Mouse (Mus musculus): ENCODE data around the gene Gnpda2.
A peak's percentile ranks its signal among the peaks of the same experiment; 100 is the strongest.

The Gnpda2 gene

GRCm38 (mm10) chr5:69591640-69592461, at the start of gene Gnpda2:
Gene Gnpda2 (minus strand): TSS chr5:69592340.
- peak; percentile 85 for DNase-seq (ENCODE audit: low read depth, low spot score)

GRCm38 (mm10) chr5:69634766-69635165, 42.6 kb upstream of the Gnpda2 start:
- no peak for DNase-seq (ENCODE audit: low read depth, low spot score)

DNA sequence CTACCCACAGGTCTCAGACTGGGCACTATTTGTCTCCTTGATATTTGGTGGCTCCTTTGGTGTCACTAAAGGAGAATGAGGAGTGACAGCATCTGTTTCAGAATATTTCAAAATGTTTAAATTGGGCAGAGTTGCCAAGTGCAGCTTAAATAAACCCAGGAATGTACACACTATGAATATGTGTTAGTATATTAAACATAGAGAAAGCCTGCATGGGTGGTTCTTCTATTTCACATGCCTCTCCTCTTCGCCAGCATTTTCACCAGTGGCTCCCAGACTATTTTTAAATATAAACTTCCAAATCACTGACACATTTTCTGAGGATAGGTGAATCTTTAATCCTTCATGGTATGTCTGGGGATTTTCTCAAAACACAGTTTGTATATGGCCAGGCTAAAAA, 28.8 kb upstream of the Gnpda2 start:
- DNase-seq (ENCODE audit: low read depth, low spot score) = no peak

GRCm38 (mm10) chr5:69613209-69613796, 21.2 kb upstream of the Gnpda2 start:
- peak; percentile 8 for DNase-seq (ENCODE audit: low read depth, low spot score)

DNA sequence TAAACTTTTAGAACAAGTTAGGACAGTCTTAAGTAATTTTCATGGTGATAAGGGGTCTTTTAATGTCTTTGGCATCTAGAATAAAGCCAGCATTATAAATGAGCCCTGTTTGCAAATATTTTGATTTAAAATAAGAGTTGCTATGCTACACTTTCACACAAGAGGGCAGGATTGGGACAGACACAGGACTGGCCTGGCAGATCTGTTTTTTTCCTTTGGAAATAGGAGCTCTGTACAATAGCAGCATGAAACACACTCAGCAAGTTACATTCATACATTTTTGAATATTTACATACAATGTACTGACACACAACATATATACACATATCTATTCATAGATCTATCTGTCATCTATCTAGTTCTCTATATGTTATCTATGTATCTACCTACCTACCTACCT, 8.9 kb upstream of the Gnpda2 start:
- no peak for DNase-seq (ENCODE audit: low read depth, low spot score)

DNA sequence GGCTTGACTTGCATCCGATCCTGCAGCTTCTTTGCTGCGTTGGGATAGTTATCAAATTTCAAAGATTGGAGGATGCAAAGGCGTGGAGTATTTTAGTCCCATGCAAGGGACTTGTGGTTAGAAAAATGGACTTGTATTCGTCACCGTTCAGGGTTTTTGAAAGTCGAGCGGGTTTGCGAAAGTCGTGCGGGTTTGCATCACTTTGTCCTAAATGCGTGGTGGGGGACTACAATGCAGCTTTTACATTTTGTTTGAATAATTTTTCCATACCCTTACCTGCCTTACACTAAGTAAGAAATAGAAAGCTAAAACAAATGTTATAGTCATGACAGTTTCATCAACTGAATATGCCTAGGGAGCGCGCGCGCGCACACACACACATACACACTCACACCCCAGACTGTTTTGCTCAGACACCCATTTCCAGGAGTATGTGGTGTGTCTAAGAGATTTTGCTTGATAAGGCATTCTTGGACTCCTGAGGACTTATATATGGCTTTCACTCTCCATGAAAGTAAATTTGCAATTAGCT, 34.7 kb downstream of the Gnpda2 start:
- DNase-seq (ENCODE audit: low read depth, low spot score) = peak; percentile 48

- DNase-seq (ENCODE audit: low read depth, low spot score) = peak; percentile 92
These were observed 35.3 kb downstream of the Gnpda2 start, which contains the start of gene Guf1 for GRCm38 (mm10) chr5:69556628-69557403. Gene Guf1 (plus strand): TSS chr5:69556923.

DNA sequence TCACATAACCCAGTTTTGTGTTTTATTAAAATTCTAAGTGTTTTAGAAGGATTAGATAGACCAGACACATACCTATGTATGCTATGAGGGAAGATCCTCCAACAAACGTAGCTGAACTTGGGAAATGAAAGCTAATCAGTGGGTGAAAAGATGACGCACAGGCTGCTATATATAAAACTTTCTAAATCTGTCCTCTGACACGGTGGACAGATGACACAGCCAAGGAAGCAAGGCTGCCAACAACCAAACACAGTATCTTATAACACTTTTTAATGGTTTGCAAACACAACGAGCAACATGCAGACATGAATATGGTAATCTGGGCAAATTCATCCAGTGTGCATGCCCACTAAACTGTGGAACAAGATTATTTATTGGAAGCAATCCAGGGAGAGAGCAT, 49.7 kb downstream of the Gnpda2 start, which contains the start of gene Yipf7:
TSS of gene Yipf7 (minus strand) at position 160 of the 400 bp plus-strand sequence.
- DNase-seq (ENCODE audit: low read depth, low spot score) = no peak

DNA sequence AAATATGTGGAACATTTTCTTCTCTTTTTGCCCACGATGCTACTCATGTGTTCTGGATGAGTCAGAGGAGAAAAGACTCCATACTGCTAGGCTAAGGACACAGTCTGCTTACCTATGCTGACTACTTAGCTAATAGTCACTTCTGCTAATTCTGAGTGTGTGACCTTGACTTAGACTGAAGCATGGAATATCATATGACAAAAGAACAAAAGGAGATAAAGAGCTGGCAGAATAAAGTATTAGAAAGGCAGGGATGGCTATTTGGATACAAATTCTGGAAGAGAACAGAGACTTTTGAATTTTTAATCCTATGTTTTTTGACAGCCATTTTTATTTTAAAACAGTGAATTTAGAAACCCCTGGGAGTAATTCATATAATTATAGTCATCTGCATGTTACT, 50.5 kb downstream of the Gnpda2 start:
- DNase-seq (ENCODE audit: low read depth, low spot score) = no peak

DNA sequence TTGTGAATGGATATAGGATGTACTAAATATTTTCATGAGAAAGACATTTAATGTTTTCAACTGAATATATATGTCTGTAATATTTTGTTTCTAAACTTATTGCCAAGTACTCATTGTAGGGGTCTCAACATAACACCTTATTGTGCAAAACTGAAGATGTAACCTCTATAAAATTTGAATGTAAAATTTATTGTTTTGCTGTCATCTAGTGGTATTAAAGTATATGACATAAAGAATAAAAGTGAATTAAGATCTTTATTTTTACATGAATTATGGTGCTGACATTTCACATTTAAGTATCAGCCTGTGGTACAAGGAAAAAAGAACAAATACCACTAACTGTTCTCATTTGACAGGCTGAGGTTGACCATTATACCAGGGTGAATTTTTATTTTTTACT, 68.2 kb downstream of the Gnpda2 start:
- DNase-seq (ENCODE audit: low read depth, low spot score) = no peak
